Mouse (Mus musculus) adrenal gland, postnatal 36 days (tissue): ENCODE results near the gene Ltbp3. TPM values are rescaled to one million over a fixed set of nuclear protein-coding genes. Genes with fewer than 3 reads are reported as not detected.

Source experiments
- DNase-seq, 2 experiments: peaks; one replicate each; pipeline ENCODE4 v3.0.0; 2021; ENCODE audit warnings: mixed read lengths in 1 of 2
- total RNA-seq, 2 experiments: library from RNA; stranded (reverse); gene quantifications; 2 replicates each; pipeline ENCODE4 v1.2.3; 2021

The Ltbp3 gene
- total RNA-seq, 2 experiments from 2014 or later, result 222 to 305 TPM

GRCm38 (mm10) chr19:5806051-5806808, 65.5 kb downstream of the Ltbp3 start:
- peak; percentile 72 to 77 for DNase-seq

- peak in 1 of 2 experiments; percentile 30 for DNase-seq
Measured at GRCm38 (mm10) chr19:5806809-5807205, 66.1 kb downstream of the Ltbp3 start.

- no peak for DNase-seq
Measured at GRCm38 (mm10) chr19:5807740-5808139, 67.0 kb downstream of the Ltbp3 start.

Other genes starting within 250 kb of the Ltbp3 start
- 1 to 10 TPM; 1.0 to 1.5 TPM for gene 1700020D05Rik, start 237.1 kb upstream of the Ltbp3 start, total RNA-seq
- 10 to 100 TPM; 11.1 to 12.1 TPM for gene Snx32, start 230.4 kb upstream of the Ltbp3 start, total RNA-seq
- gene Ovol1, start 180.3 kb upstream of the Ltbp3 start, total RNA-seq, result not detected
- gene Ap5b1, start 172.9 kb upstream of the Ltbp3 start, total RNA-seq, result 1 to 10 TPM; 7.8 to 8.3 TPM
- gene Rnaseh2c, start 139.0 kb upstream of the Ltbp3 start, total RNA-seq, result 100 to 1,000 TPM; 124 to 139 TPM
- 10 to 100 TPM; 66.2 to 68.2 TPM for gene Kat5, start 130.7 kb upstream of the Ltbp3 start, total RNA-seq
- gene Rela, start 103.4 kb upstream of the Ltbp3 start, total RNA-seq, result 10 to 100 TPM; 85.7 to 86.4 TPM
- gene Sipa1, start 77.2 kb upstream of the Ltbp3 start, total RNA-seq, result 10 to 100 TPM; 40.5 to 57.2 TPM
- 10 to 100 TPM; 44.7 to 45.8 TPM for gene Map3k11, start 52.2 kb upstream of the Ltbp3 start, total RNA-seq
- 100 to 1,000 TPM in 1 of 2 experiments, 10 to 100 TPM in 1; 89.5 to 108 TPM for gene Pcnx3, start 52.0 kb upstream of the Ltbp3 start, total RNA-seq
- gene Kcnk7, start 36.5 kb upstream of the Ltbp3 start, total RNA-seq, result not detected
- 10 to 100 TPM; 30.8 to 38.3 TPM for gene Ehbp1l1, start 14.6 kb upstream of the Ltbp3 start, total RNA-seq
- 10 to 100 TPM; 41.4 to 66.5 TPM for gene Fam89b, start 11.3 kb upstream of the Ltbp3 start, total RNA-seq
- gene Scyl1, start 30.5 kb downstream of the Ltbp3 start, total RNA-seq, result 100 to 1,000 TPM; 103 to 107 TPM
- gene Frmd8, start 134.4 kb downstream of the Ltbp3 start, total RNA-seq, result 10 to 100 TPM; 35.5 to 52.6 TPM
- 10 to 100 TPM in 1 of 2 experiments, 1 to 10 TPM in 1; 9.4 to 33.2 TPM for gene Slc25a45, start 136.9 kb downstream of the Ltbp3 start, total RNA-seq
- gene Tigd3, start 153.2 kb downstream of the Ltbp3 start, total RNA-seq, result 1 to 10 TPM in 1 of 2 experiments, under 1 TPM in 1; 0.92 to 1.4 TPM
- gene Dpf2, start 172.1 kb downstream of the Ltbp3 start, total RNA-seq, result 100 to 1,000 TPM in 1 of 2 experiments, 10 to 100 TPM in 1; 89.6 to 120 TPM
- 1 to 10 TPM; 6.0 to 6.2 TPM for gene Cdc42ep2, start 183.9 kb downstream of the Ltbp3 start, total RNA-seq
- gene Pola2, start 223.3 kb downstream of the Ltbp3 start, total RNA-seq, result 10 to 100 TPM; 22.9 to 23.7 TPM
- gene Slc22a20, start 245.2 kb downstream of the Ltbp3 start, total RNA-seq, result not detected